12 mouse cellular contexts compared by ENCODE assay signal in genomic region chr4:43596597-43596996, GRCm38 (mm10). TPM values are rescaled to one million over a fixed set of nuclear protein-coding genes. Genes with fewer than 3 reads are reported as not detected.
A peak's percentile ranks its signal among the peaks of the same experiment; 100 is the strongest.
DNase-seq lines count a peak whose midpoint lies in the region; ATAC-seq lines count a peak whose summit lies in the region.
"Not testable (repeated sequence)": the region's sequence is repeated elsewhere in the genome, so short reads cannot be mapped to it uniquely, and the experiment has no call there.
"Had no signal": no experiment of that assay in that cellular context is flagged by ENCODE, and none has a peak within 500 bp of the region (broad histone marks: within the 10 kb centered on the region; RNA-seq: fewer than 3 reads in every experiment).

No protein-coding gene starts in this region.

- not testable (repeated sequence) for H3K4me2 ChIP-seq in liver, embryonic 12.5 days; liver, embryonic 13.5 days; liver, embryonic 15.5 days

- not testable (repeated sequence) for ATAC-seq in liver, embryonic 12.5 days; liver, embryonic 13.5 days (ENCODE audit: low read depth); liver, embryonic 15.5 days (ENCODE audit: insufficient read depth)

- H3K36me3 ChIP-seq in forebrain, embryonic 10.5 days (replicated peaks); liver, embryonic 12.5 days; liver, embryonic 13.5 days; liver, embryonic 15.5 days (replicated peaks): not testable (repeated sequence)

- H3K9me3 ChIP-seq in forebrain, embryonic 10.5 days; liver, embryonic 12.5 days (replicated peaks); liver, embryonic 13.5 days (replicated peaks); liver, embryonic 15.5 days (replicated peaks): not testable (repeated sequence)

- H3K4me1 ChIP-seq in forebrain, embryonic 10.5 days = not testable (repeated sequence)
- H3K4me1 ChIP-seq in liver, embryonic 12.5 days = peaks cover 59% of the 10 kb centered on the region
- H3K4me1 ChIP-seq in liver, embryonic 13.5 days (replicated peaks) = peaks cover 64% of the 10 kb centered on the region
- peaks cover 55% of the 10 kb centered on the region for H3K4me1 ChIP-seq in liver, embryonic 15.5 days (replicated peaks)

- peak; percentile 0 for DNase-seq in forebrain, embryonic 10.5 days (ENCODE audit: extremely low spot score, low spot score)
- peak; percentile 76 for DNase-seq in heart, adult 11 months
- DNase-seq in liver, embryonic 13.5 days = not testable (repeated sequence)
- DNase-seq in spleen, postnatal 4 days (ENCODE audit: low spot score in 2 of 2) = peak; percentile 9 to 54
- peak; percentile 56 for DNase-seq in testis, postnatal 14 days (ENCODE audit: low spot score)

- not testable (repeated sequence) for H3K27me3 ChIP-seq in forebrain, embryonic 10.5 days (ENCODE audit: poor library complexity, severe bottlenecking); liver, embryonic 12.5 days (replicated peaks); liver, embryonic 13.5 days; liver, embryonic 15.5 days

- H3K27ac ChIP-seq in forebrain, embryonic 10.5 days = not testable (repeated sequence)
- H3K27ac ChIP-seq in liver, embryonic 12.5 days = peak overlapping the region; percentile 48; the same call in 1 of the 2 replicates
- peak overlapping the region; percentile 96; the same call in 1 of the 2 replicates for H3K27ac ChIP-seq in liver, embryonic 13.5 days
- H3K27ac ChIP-seq in liver, embryonic 15.5 days (replicated peaks) = peak overlapping the region; percentile 45; the same call in 1 of the 2 replicates

- WGBS in forebrain, embryonic 10.5 days = 89% methylated on average over 2 of the region's 2 CpGs
- WGBS in liver, embryonic 12.5 days (ENCODE audit: insufficient replicate concordance) = 86% methylated on average over 2 of the region's 2 CpGs
- 77% methylated on average over 2 of the region's 2 CpGs for WGBS in liver, embryonic 13.5 days (ENCODE audit: insufficient replicate concordance)
- WGBS in liver, embryonic 15.5 days (ENCODE audit: insufficient replicate concordance) = 77% methylated on average over 2 of the region's 2 CpGs

- not testable (repeated sequence) for H3K4me3 ChIP-seq in forebrain, embryonic 10.5 days; liver, embryonic 12.5 days; liver, embryonic 13.5 days (replicated peaks); liver, embryonic 15.5 days (replicated peaks)

- not testable (repeated sequence) for H3K9ac ChIP-seq in liver, embryonic 12.5 days; liver, embryonic 15.5 days
- peak overlapping the region; percentile 8; the same call in 1 of the 2 replicates for H3K9ac ChIP-seq in liver, embryonic 13.5 days

RNA-seq across cellular contexts. Expression of gene Msmp, which starts 12.3 kb away (rescaled TPM):
- polyA plus RNA-seq in forebrain, embryonic 10.5 days (2016; fragmentation: Nextera tagmentation; extraction: Ambion mirVana) = 0.97 TPM in 1 of 2 replicates, not detected in the other
- polyA plus RNA-seq in liver, embryonic 12.5 days (2016; fragmentation: Nextera tagmentation; extraction: Ambion mirVana) = 1.1 TPM in 1 of 2 replicates, not detected in the other
- polyA plus RNA-seq in liver, embryonic 13.5 days (2015; fragmentation: Nextera tagmentation; extraction: Ambion mirVana) = 0.60 TPM in 1 of 2 replicates, not detected in the other
- 0.58 TPM in 1 of 2 replicates, not detected in the other for polyA plus RNA-seq in liver, embryonic 15.5 days (2015; fragmentation: Nextera tagmentation; extraction: Ambion mirVana)
- polyA plus RNA-seq: activated CD4-positive, CD25-positive, alpha-beta regulatory T cell, adult 4 months; C2C12; CD4-positive, CD25-positive, alpha-beta regulatory T cell, adult 4 months; G1E; Patski had no signal

RNA-seq across cellular contexts. Expression of gene Gba2, which starts 17.9 kb away (rescaled TPM):
- 24.3 and 26.4 TPM in 2 replicates for polyA plus RNA-seq in forebrain, embryonic 10.5 days (2016; fragmentation: Nextera tagmentation; extraction: Ambion mirVana)
- 23.5 and 23.6 TPM in 2 replicates for polyA plus RNA-seq in liver, embryonic 12.5 days (2016; fragmentation: Nextera tagmentation; extraction: Ambion mirVana)
- 16.5 and 18.1 TPM in 2 replicates for polyA plus RNA-seq in liver, embryonic 13.5 days (2015; fragmentation: Nextera tagmentation; extraction: Ambion mirVana)
- 16.7 and 18.8 TPM in 2 replicates for polyA plus RNA-seq in liver, embryonic 15.5 days (2015; fragmentation: Nextera tagmentation; extraction: Ambion mirVana)

RNA-seq across cellular contexts. Expression of gene Rgp1, which starts 18.1 kb away (rescaled TPM):
- 15.3 and 24.2 TPM in 2 replicates for polyA plus RNA-seq in forebrain, embryonic 10.5 days (2016; fragmentation: Nextera tagmentation; extraction: Ambion mirVana)
- polyA plus RNA-seq in liver, embryonic 12.5 days (2016; fragmentation: Nextera tagmentation; extraction: Ambion mirVana) = 17.4 and 18.0 TPM in 2 replicates
- 13.8 and 15.1 TPM in 2 replicates for polyA plus RNA-seq in liver, embryonic 13.5 days (2015; fragmentation: Nextera tagmentation; extraction: Ambion mirVana)
- 13.6 and 15.7 TPM in 2 replicates for polyA plus RNA-seq in liver, embryonic 15.5 days (2015; fragmentation: Nextera tagmentation; extraction: Ambion mirVana)

RNA-seq across cellular contexts. Expression of gene Tln1, which starts 34.1 kb away (rescaled TPM):
- polyA plus RNA-seq in forebrain, embryonic 10.5 days (2016; fragmentation: Nextera tagmentation; extraction: Ambion mirVana) = 42.5 and 43.0 TPM in 2 replicates
- 73.3 and 75.5 TPM in 2 replicates for polyA plus RNA-seq in liver, embryonic 12.5 days (2016; fragmentation: Nextera tagmentation; extraction: Ambion mirVana)
- polyA plus RNA-seq in liver, embryonic 13.5 days (2015; fragmentation: Nextera tagmentation; extraction: Ambion mirVana) = 38.6 and 42.4 TPM in 2 replicates
- 37.5 and 40.3 TPM in 2 replicates for polyA plus RNA-seq in liver, embryonic 15.5 days (2015; fragmentation: Nextera tagmentation; extraction: Ambion mirVana)

RNA-seq across cellular contexts. Expression of gene Creb3, which starts 34.5 kb away (rescaled TPM):
- 32.5 and 34.4 TPM in 2 replicates for polyA plus RNA-seq in forebrain, embryonic 10.5 days (2016; fragmentation: Nextera tagmentation; extraction: Ambion mirVana)
- 17.9 and 19.7 TPM in 2 replicates for polyA plus RNA-seq in liver, embryonic 12.5 days (2016; fragmentation: Nextera tagmentation; extraction: Ambion mirVana)
- polyA plus RNA-seq in liver, embryonic 13.5 days (2015; fragmentation: Nextera tagmentation; extraction: Ambion mirVana) = 20.6 and 21.9 TPM in 2 replicates
- polyA plus RNA-seq in liver, embryonic 15.5 days (2015; fragmentation: Nextera tagmentation; extraction: Ambion mirVana) = 22.3 and 24.9 TPM in 2 replicates
